Mouse (Mus musculus): ENCODE measurements around the gene Ankrd13c. TPM values are rescaled to one million over a fixed set of nuclear protein-coding genes. Genes with fewer than 3 reads are reported as not detected.

The Ankrd13c gene
- polyA plus RNA-seq, 1 experiment from 2014 or later, result 25.0 TPM

DNA sequence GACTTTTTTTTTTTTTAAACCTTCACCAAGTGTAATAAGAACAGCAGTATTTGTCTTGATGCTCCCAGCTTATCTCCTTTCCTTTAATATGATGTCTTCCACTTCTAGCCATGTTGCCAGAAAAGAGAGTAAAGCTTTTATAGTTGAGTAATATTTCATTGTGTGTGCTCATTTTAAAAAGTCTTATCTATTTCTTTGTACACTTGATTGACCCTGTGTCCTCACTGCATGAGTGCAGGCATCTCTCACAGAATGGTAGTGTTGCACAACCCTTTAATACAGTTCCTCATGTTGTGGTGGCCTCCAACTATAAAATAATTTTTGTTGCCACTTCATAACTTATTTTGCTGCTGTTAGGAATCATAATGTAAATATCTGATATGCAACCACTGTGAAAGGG, 10.3 kb downstream of the Ankrd13c start:
- no peak overlapping the region for H3K4me2 ChIP-seq
- H3K9me3 ChIP-seq, result no peaks in the 10 kb centered on the region
- no peak for ATAC-seq (ENCODE audit: low read depth)

DNA sequence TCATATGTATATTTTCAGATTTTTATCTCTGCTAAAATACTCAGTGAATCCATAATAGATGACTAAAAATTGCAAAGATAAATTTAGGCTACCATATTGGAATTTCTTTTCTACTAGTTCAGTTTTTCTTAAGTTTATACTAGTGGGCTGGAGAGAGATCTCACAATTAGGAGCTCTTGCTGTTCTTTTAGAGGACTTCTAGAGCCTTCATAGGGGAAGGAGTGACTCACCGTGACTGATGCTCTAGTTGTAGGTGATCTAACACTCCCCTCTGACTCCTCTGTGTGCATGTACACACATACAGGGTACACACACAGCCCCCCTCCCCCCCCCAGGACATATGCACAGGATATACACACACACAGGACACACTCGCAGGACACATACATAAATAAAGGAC, 24.1 kb downstream of the Ankrd13c start:
- Histone ChIP-seq H3K9me3 (no peaks in the 10 kb centered on the region), H3K9ac (no peak overlapping the region), H3K4me3 (no peak overlapping the region), H3K27me3 (no peaks in the 10 kb centered on the region), H3K4me1 (replicated peaks) (no peaks in the 10 kb centered on the region), H3K4me2 (no peak overlapping the region), H3K27ac (replicated peaks) (no peak overlapping the region), H3K36me3 (peaks cover 3% of the 10 kb centered on the region; the same call in 1 of the 2 replicates)
- WGBS, result 100% methylated on average over 2 of the region's 2 CpGs
- no peak for ATAC-seq (ENCODE audit: low read depth)

More for the DNA sequence above, 10.3 kb downstream of the Ankrd13c start:
- Histone ChIP-seq H3K36me3 (peaks cover 3% of the 10 kb centered on the region; the same call in 1 of the 2 replicates), H3K27ac (replicated peaks) (no peak overlapping the region), H3K9ac (no peak overlapping the region), H3K27me3 (no peaks in the 10 kb centered on the region), H3K4me1 (replicated peaks) (no peaks in the 10 kb centered on the region), H3K4me3 (no peak overlapping the region)

GRCm38 (mm10) chr3:157973236-157973635, 26.2 kb downstream of the Ankrd13c start:
- Histone ChIP-seq H3K4me3 (no peak overlapping the region), H3K9me3 (no peaks in the 10 kb centered on the region), H3K27me3 (no peaks in the 10 kb centered on the region), H3K36me3 (peaks cover 3% of the 10 kb centered on the region; the same call in 1 of the 2 replicates), H3K27ac (replicated peaks) (no peak overlapping the region), H3K4me1 (replicated peaks) (no peaks in the 10 kb centered on the region), H3K9ac (no peak overlapping the region), H3K4me2 (no peak overlapping the region)
- no peak for ATAC-seq (ENCODE audit: low read depth)
- WGBS, result 98% methylated on average over 2 of the region's 2 CpGs

GRCm38 (mm10) chr3:157979619-157980018, 32.6 kb downstream of the Ankrd13c start:
- Histone ChIP-seq H3K9ac (no peak overlapping the region), H3K27ac (replicated peaks) (no peak overlapping the region), H3K27me3 (no peaks in the 10 kb centered on the region), H3K9me3 (no peaks in the 10 kb centered on the region), H3K4me2 (no peak overlapping the region), H3K4me3 (no peak overlapping the region), H3K36me3 (no peaks in the 10 kb centered on the region), H3K4me1 (replicated peaks) (no peaks in the 10 kb centered on the region)
- ATAC-seq (ENCODE audit: low read depth), result no peak

GRCm38 (mm10) chr3:157993322-157993721, 46.3 kb downstream of the Ankrd13c start:
- Histone ChIP-seq H3K36me3 (peaks cover 26% of the 10 kb centered on the region), H3K4me1 (replicated peaks) (no peaks in the 10 kb centered on the region), H3K9me3 (no peaks in the 10 kb centered on the region), H3K4me2 (no peak overlapping the region), H3K4me3 (no peak overlapping the region), H3K9ac (no peak overlapping the region), H3K27me3 (no peaks in the 10 kb centered on the region), H3K27ac (replicated peaks) (no peak overlapping the region)
- no peak for ATAC-seq (ENCODE audit: low read depth)

- no peaks in the 10 kb centered on the region for H3K9me3 ChIP-seq
- no peak for ATAC-seq (ENCODE audit: low read depth)
- H3K9ac ChIP-seq, result no peak overlapping the region
- no peaks in the 10 kb centered on the region for H3K4me1 ChIP-seq (replicated peaks)
- WGBS, result 94% methylated on average over 2 of the region's 2 CpGs
- peaks cover 12% of the 10 kb centered on the region for H3K36me3 ChIP-seq
- H3K27ac ChIP-seq (replicated peaks), result no peak overlapping the region
- no peak overlapping the region for H3K4me2 ChIP-seq
- no peak overlapping the region for H3K4me3 ChIP-seq
- H3K27me3 ChIP-seq, result no peaks in the 10 kb centered on the region
These were observed 48.7 kb downstream of the Ankrd13c start for GRCm38 (mm10) chr3:157995726-157996125.

DNA sequence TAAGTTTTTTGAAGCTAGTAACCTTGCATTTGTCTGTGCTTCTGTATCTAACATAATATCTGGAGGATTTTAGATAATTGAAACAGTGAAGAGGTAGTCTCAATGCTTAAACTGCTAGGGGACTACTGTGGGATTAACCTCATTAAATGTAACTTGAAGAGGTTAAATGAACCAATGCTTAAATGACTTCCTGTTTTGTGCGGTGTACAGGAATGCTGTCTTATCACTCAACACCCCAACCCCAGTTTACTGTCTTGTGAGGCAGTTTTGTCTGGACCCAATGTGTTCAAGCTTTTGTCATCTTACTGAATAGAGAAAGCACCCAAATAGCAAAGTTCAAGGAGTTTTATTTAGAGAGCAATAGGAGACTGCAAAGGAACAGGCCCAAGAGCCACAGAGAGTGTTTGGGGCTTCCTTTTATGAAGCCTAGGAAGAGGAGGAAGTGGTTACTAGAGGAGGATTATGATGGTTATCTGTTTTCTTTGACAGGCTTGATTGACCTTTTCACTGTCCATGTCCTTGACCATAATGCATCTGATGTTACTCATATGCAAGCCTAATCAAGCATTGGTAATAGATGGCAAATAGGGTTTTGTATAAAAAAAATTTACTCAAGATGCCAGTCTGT, 51.8 kb downstream of the Ankrd13c start:
- Histone ChIP-seq H3K4me3 (no peak overlapping the region), H3K4me1 (replicated peaks) (no peaks in the 10 kb centered on the region), H3K27me3 (no peaks in the 10 kb centered on the region), H3K9ac (no peak overlapping the region), H3K27ac (replicated peaks) (no peak overlapping the region), H3K36me3 (peaks cover 26% of the 10 kb centered on the region), H3K9me3 (no peaks in the 10 kb centered on the region), H3K4me2 (no peak overlapping the region)
- ATAC-seq (ENCODE audit: low read depth), result no peak
- 84% methylated on average over 1 of the region's 1 CpGs for WGBS

GRCm38 (mm10) chr3:158008647-158009046, 61.6 kb downstream of the Ankrd13c start:
- Histone ChIP-seq H3K27me3 (no peaks in the 10 kb centered on the region), H3K27ac (replicated peaks) (no peak overlapping the region), H3K36me3 (peaks cover 67% of the 10 kb centered on the region), H3K4me3 (no peak overlapping the region), H3K4me2 (no peak overlapping the region), H3K9ac (no peak overlapping the region), H3K9me3 (no peaks in the 10 kb centered on the region), H3K4me1 (replicated peaks) (no peaks in the 10 kb centered on the region)
- no peak for ATAC-seq (ENCODE audit: low read depth)
- 78% methylated on average over 1 of the region's 1 CpGs for WGBS

DNA sequence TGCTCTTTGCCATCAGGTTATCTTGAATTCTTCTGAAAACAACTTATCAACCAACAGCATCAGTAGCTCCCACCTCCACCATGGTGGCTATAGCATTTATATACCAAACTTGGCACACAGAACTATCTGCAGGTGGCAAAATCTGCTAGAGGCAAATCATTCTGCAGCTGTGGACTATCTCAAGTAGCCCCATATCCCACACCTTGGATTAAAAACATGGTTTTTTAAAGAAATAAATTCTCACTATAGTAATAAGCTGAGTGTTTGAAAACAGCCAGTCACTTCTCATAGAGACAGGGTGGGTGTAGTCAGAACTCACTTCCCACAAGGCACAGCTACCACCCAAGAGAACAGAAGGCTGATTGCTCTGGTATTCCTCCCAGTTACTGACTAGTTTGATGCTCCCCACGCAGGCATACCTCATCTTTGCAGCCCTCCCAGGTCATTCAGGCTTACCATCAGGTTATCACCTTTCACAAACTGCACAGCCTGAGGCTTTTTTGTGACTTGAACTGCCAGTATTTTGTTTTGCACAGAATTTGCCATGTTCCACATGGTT, 62.8 kb downstream of the Ankrd13c start:
- no peak overlapping the region for H3K4me3 ChIP-seq
- no peak for ATAC-seq (ENCODE audit: low read depth)
- no peak overlapping the region for H3K9ac ChIP-seq
- no peak overlapping the region for H3K4me2 ChIP-seq
- no peak overlapping the region for H3K27ac ChIP-seq (replicated peaks)
- peaks cover 68% of the 10 kb centered on the region for H3K36me3 ChIP-seq
- H3K9me3 ChIP-seq, result no peaks in the 10 kb centered on the region
- no peaks in the 10 kb centered on the region for H3K27me3 ChIP-seq
- WGBS, result 45% methylated on average over 1 of the region's 1 CpGs
- no peaks in the 10 kb centered on the region for H3K4me1 ChIP-seq (replicated peaks)

- peaks cover 49% of the 10 kb centered on the region for H3K4me1 ChIP-seq (replicated peaks)
- WGBS, result 0% methylated on average over 61 of the region's 61 CpGs
- no peaks in the 10 kb centered on the region for H3K27me3 ChIP-seq
- H3K4me3 ChIP-seq, result peak overlapping the region; percentile 82
- H3K4me2 ChIP-seq, result peak overlapping the region; percentile 86
- H3K9me3 ChIP-seq, result no peaks in the 10 kb centered on the region
- H3K36me3 ChIP-seq, result peaks cover 3% of the 10 kb centered on the region; the same call in 1 of the 2 replicates
- peak overlapping the region; percentile 91 for H3K9ac ChIP-seq
- peak; percentile 93 for ATAC-seq (ENCODE audit: low read depth)
- H3K27ac ChIP-seq (replicated peaks), result peak overlapping the region; percentile 96
These were observed 84.4 kb downstream of the Ankrd13c start for GRCm38 (mm10) chr3:158031371-158031925.

DNA sequence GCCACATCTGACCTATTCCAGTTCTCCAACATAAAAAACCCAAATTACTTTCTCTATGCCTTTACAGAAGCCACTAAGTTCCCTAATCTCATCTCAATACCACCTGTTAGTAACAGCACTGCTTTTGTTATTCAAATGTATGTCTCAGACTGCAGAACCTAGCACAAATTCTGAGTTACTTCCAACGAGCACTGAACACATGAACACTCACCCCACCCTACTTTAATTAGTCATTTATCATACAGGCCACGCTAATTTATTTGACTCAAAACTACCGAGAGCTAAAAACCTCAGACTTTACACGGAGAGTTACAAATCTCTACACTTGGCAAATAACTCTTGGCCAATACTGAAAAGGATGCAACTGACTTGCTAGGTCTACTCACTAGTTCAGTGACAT, 85.1 kb downstream of the Ankrd13c start:
- Histone ChIP-seq H3K4me2 (peak overlapping the region; percentile 86), H3K4me3 (peak overlapping the region; percentile 82), H3K9me3 (no peaks in the 10 kb centered on the region), H3K27me3 (no peaks in the 10 kb centered on the region), H3K4me1 (replicated peaks) (peaks cover 52% of the 10 kb centered on the region), H3K36me3 (no peaks in the 10 kb centered on the region), H3K9ac (peak overlapping the region; percentile 91), H3K27ac (replicated peaks) (peak overlapping the region; percentile 96)
- 5% methylated on average over 4 of the region's 4 CpGs for WGBS
- no peak for ATAC-seq (ENCODE audit: low read depth)

DNA sequence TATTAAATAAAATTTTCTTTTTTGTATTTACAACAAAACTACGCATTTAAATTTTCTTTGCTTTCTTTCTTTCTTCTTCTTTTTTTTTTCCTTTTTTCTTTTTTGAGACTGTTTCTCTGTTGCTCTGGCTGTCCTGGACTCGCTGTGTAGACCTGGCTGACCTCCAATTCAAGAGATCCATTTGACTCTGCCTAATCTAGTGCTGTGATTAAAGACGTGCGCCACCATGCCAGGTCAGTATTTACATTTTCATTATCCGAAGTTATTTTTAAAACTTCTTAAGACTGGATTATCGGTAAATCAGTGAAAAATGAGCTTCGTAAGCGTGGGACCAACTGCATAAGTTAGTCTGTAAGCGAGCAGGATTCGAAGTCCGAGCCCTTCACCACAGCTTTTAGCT, 88.8 kb downstream of the Ankrd13c start:
- peak; percentile 15; the same call in 1 of the 2 replicates for ATAC-seq (ENCODE audit: low read depth)
- Histone ChIP-seq H3K27ac (replicated peaks) (peak overlapping the region; percentile 86), H3K4me3 (peak overlapping the region; percentile 95), H3K36me3 (no peaks in the 10 kb centered on the region), H3K4me2 (peak overlapping the region; percentile 71), H3K9me3 (no peaks in the 10 kb centered on the region), H3K9ac (peak overlapping the region; percentile 94), H3K4me1 (replicated peaks) (peaks cover 41% of the 10 kb centered on the region), H3K27me3 (no peaks in the 10 kb centered on the region)
- 1% methylated on average over 11 of the region's 11 CpGs for WGBS
